Mouse (Mus musculus) T-helper 1 cell (primary cell): ENCODE data around the gene Shmt1.
"Not testable (repeated sequence)": the region's sequence is repeated elsewhere in the genome, so short reads cannot be mapped to it uniquely, and the experiment has no call there.

Source experiments
- in situ Hi-C: fragments of 300-600 bp; cut with MboI, MseI; formaldehyde crosslinking; loops from one replicate; pipeline ENCODE4 v1.15.1; 2025; ENCODE audit warnings: high pct_unique_total_duplicates

The Shmt1 gene

DNA sequence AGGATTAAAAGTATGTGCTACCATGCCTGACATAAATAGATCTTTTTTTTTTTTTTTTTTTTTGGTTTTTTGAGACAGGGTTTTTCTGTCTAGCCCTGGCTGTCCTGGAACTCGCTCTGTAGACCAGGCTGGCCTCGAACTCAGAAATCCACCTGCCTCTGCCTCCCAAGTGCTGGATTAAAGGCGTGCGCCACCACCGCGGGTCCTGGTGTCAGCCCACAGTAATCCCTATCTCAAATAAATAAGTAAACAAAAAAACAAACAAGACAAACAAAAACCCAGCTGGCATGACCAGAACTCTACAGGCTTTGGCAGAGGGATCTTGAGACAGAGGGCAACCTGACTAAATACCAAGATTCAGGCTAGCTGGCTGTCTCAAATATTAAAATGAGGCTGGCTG lies at the start of gene Shmt1:
Shmt1 (minus strand) TSS at position 101 of the 400 bp plus-strand sequence.
- in situ Hi-C loops, result not testable (repeated sequence)

DNA sequence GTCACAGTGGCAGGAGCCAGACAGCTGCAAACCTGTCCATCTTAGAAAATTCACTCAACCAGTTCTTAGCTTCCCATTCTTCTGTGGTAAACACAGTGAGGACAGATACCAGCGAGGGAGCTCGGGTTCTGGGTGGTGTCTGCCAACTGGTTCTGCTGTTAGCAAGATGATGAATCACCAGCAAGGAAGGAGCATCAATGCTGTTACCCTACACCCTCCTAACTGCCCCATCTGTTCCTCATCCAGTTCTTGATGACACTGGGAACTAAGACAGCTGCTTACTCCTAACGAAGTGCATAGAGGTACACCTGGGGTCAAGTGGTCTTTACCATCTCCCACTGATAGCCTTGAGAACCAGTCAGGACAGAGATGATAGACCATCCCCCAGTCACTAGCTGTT lies 45.1 kb upstream of the Shmt1 start:
- in situ Hi-C loops, result no loop called here

GRCm38 (mm10) chr11:60845415-60845814 lies 33.9 kb upstream of the Shmt1 start:
- in situ Hi-C loops, result no loop called here

DNA sequence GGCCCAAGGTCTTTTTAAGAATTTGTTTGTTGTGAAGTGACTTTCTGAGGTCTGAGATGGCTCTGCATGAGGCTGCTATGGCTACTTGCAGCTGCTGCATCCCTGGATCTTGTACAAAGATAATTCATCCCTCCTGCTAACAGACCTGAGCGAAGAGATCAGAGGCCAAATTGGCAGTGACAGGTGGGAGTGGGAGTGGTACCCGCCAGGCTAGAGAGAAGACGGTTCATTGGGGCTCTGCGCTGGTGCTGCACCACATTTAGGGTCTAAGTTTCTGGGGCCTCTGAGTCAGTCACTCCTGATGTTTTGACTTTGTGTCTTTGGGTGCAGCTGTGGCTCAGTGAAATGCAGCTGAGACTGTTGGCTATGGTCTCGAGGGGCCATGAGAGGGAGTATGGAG lies 31.9 kb upstream of the Shmt1 start:
- in situ Hi-C loops, result no loop called here

DNA sequence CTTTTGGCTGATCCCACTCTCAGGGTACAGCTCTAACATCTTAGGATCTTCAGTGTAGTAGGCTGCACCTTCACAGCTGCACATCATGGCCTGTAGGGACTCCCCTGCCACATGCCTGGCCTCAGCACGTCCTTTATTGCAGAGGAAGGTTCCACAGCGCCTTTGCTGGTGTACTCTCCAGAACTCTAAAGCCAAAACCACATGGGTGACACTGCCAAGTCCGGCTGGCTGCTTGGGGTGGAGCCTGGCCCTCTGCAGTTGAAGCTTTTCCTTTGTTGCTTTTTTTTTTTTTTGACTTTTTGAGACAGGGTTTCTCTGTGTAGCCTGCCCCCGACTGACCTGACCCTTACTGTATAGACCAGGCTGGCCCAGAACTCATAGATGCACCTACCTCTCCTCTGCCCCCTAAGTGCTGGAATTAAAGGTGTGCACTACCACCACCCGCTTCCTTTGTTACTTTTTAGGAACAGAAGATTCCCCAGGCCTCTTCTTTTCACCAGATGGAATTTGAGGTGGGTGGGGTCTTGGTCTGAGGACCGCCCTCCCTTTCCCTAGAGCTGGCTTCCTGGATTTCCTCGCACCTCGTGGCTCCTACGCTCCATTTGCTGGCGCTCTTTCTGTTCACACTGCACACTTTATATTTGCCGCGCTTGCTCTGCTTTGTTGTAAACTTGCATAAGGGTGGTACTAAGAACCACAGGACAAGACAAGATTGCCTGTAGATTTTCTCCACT lies 30.1 kb upstream of the Shmt1 start:
- in situ Hi-C loops, result no loop called here

- in situ Hi-C loops, result no loop called here
Observed at GRCm38 (mm10) chr11:60837644-60838406, 26.3 kb upstream of the Shmt1 start.

DNA sequence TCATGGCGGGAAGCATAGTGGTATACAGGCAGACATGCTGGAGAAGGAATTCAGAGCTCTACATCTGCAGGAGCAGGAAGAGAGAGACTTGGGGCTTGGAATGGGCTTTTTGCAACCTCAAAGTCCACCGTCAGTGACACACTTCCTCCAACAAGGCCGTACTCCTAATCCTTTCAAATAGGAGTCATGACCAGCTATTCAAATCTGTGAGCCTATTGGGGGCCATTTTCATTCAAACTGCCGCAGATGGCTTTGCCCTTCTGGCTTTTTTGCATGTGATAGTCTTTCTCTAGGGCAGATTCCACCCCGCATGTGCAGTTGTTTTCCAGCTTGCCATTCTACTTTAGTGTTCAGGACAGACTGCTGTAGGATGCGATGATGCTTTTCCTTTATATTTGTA lies 25.4 kb upstream of the Shmt1 start:
- in situ Hi-C loops, result no loop called here

DNA sequence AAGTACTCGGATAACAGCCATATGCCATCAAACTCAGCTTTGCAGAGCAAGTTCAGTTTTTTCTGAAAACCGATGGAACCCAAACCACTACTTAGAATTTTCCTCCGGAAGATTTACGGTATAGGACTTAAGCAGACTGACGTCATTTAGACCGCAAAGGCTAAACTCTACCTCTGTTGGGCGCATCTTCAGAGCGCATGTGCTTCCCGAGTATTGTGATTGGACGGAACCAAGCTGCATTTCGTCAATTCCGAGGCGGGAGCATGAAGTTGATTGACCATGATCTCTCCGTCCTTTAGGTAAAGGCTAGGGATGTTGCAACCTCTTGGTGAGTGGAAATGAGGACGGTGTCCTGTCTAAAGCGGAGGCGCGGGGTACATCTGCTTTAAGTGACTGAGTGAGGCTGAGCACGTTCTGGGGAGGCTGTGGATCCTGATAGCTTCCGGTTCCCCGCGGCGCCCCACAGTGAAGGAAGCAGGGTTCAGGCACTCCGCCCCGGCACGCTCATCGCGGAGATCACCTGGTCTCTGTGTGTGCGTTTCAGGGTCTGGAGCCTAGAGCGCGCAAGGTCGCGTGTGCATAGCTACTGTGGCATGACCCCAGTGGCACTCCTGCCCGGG lies 19.0 kb upstream of the Shmt1 start, which contains the start of gene Dhrs7b:
Dhrs7b (plus strand) TSS at position 199 of the 620 bp plus-strand sequence.
- in situ Hi-C loops, result no loop called here

- in situ Hi-C loops, result no loop called here
Observed at GRCm38 (mm10) chr11:60828903-60829302, 17.4 kb upstream of the Shmt1 start.

GRCm38 (mm10) chr11:60827241-60827945 lies 15.9 kb upstream of the Shmt1 start:
- in situ Hi-C loops, result no loop called here

GRCm38 (mm10) chr11:60826700-60827099 lies 15.2 kb upstream of the Shmt1 start:
- in situ Hi-C loops, result no loop called here

DNA sequence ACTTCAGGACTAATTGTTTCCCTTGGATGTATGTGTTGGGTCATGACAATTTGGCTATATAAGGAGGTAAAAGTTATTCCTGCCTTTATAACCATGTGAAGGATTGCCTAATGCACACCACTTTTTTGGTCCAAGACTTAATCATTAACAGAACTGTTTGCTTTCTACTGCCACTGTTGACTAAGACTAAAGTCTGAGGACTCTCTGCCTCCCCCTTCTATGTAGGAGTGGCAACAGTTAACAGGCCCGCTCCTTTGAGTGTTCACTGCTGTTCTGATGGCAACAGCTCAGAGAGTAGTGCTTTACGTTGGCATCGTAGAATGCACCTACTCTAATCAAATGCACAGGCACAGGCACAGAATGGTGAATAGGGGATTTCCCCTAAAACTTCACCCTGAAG lies 13.7 kb upstream of the Shmt1 start:
- in situ Hi-C loops, result no loop called here

DNA sequence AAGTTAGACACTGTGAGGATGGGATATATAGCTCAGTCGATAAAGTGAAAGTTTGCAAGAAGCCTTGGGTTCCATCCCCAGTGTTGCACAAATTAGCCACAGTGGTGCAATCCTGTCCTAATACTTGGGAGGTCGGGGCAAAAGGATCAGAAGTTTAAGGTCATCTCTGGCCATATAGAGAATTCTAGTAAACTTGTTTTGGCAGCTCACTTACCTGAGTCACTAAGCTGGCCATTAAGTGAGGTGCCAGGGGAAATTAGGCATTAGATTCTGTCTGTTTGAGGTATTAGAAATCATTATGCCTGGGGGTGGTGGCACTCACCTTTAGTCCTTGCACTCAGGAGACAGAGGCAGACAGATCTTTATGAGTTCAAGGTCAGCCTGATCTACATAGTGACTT lies 12.3 kb upstream of the Shmt1 start:
- in situ Hi-C loops, result no loop called here

- in situ Hi-C loops, result no loop called here
Observed at GRCm38 (mm10) chr11:60816398-60816797, 4.9 kb upstream of the Shmt1 start.

GRCm38 (mm10) chr11:60811054-60811460 lies 461 bp downstream of the Shmt1 start:
- in situ Hi-C loops, result no loop called here

DNA sequence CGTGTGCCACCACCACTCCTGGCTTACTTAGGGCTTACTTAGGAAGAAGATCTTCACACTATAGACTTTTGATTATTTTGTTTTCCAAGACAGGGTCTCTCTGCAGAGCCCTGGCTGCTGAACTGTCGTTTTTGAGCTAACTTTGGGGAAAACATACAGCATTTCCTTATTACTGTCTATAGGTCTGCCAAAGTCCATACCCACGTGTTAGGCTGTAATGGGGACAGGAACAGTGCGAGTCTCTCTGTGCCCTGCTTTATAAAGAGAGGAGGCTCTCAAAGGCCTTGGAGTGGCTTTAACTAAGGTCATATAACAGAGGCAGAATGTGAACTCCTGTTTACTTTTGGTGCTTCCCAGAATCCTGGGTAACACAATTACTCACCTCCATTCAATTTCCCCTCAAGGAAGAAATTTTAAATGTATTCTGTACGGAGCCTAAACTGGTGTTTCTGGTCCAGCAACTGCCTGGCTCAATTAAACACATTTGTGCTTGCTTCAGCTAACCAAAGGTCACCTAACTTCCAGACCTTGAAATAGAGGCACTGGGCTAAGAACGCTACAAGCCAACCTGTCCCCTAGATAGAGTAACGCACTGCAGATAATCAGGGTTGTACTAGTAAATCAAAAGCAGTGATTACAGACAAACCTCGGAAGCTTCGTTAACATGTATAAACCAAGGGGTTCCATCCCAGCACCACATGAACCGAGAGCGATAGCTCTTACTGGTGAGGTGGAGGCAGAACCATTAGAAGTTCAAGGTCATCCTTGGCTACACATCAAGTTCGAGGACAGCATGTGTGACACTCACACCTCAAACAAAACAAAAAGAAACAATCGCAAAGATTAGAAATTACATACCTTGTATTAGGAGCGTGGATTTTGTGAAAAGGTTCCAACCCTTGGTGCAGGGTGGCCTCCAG lies 1.2 kb downstream of the Shmt1 start:
- in situ Hi-C loops, result no loop called here

DNA sequence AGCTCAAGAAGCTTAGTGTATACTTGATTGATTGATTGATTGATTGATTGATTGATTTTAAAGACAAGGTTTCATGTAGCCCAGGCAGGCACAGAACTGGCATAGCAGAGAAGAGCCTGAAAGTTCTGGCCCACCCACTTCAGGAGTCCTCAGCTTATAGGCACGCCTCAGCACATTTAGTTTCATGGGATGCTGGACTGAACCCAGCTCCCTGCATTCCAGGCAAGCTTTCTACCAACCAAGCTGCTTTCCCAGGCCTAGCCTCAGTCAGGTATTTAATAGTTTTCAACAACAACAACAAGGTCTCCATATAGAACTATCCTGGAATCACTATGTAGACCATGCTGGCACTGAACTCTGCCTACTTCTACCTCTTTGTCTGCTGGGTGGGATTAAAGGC lies 2.0 kb downstream of the Shmt1 start:
- in situ Hi-C loops, result no loop called here

GRCm38 (mm10) chr11:60808286-60809070 lies 3.0 kb downstream of the Shmt1 start:
- in situ Hi-C loops, result no loop called here

GRCm38 (mm10) chr11:60800892-60801291 lies 10.6 kb downstream of the Shmt1 start:
- in situ Hi-C loops, result no loop called here

GRCm38 (mm10) chr11:60799977-60800376 lies 11.5 kb downstream of the Shmt1 start:
- in situ Hi-C loops, result no loop called here
